Mouse (Mus musculus) T-helper 2 cell (primary cell): ENCODE results near the gene Sprr1a.
"Not testable (repeated sequence)": the region's sequence is repeated elsewhere in the genome, so short reads cannot be mapped to it uniquely, and the experiment has no call there.

Experiments used
- in situ Hi-C: fragments of 300-600 bp; cut with MboI, MseI; formaldehyde crosslinking; loops from one replicate; pipeline ENCODE4 v1.15.1; 2025; ENCODE audit warnings: high pct_unique_total_duplicates

Sprr1a gene

GRCm38 (mm10) chr3:92485863-92486262, at the start of gene Sprr1a:
Gene Sprr1a, minus strand, starts transcription at chr3:92485895.
- in situ Hi-C loops, result no loop called here

DNA sequence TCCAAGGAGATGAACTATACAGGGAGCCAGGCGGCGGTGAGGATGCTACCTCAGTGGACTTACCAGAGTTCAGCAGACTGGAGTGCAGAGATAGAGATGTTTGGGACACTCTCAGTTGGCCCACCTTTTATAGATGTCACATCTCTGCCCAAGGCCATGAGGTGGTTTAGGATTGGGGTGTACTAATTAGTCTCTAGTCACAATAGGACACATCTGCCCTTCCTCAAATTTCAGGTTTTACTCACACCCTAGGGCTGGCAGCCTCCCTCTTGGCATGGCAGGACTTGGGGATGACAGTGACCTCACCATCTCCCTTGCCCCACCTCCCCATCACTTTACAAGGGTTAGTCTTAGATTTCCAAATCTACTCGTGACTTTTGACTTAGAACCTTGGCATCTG, 48.7 kb upstream of the Sprr1a start, which contains the start of gene 2310046K23Rik:
Gene 2310046K23Rik (minus strand): TSS at position 101 of the 400 bp plus-strand sequence.
- in situ Hi-C loops, result no loop called here

DNA sequence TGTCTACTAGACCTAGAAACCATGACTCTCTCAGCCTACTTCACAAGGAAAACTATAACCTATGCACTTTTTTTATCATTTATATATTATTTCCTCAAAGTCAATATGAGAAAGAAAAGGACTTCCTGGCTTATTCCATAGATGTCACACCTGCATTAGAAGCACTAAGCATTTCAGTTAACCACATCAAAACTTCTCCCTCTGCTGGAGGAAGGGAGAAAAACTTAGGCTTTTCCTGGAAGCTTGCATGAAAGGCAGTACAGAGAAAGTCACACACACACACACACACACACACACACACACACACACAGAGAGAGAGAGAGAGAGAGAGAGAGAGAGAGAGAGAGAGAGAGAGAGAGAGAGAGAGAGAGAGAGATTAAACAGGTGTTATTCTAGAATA, 26.6 kb upstream of the Sprr1a start:
- in situ Hi-C loops, result no loop called here

DNA sequence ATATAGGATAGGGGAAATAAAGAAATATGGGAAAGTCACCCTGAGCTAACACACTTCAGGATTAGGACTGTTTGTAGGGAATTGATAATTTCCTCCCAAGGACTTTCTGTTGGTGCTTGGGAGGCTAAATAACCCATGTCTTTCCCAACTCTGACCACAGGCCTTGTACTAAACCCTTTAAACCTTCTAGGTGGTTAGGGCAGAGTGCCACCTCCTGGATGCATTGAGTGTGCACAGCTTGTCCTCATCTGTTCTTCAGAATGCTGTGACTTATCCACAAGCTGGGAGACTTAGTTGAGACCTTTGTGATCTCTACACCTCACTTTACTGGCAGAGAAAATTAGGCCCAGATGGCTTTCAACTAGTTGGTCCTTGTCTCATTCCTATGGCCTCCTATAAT, 25.1 kb upstream of the Sprr1a start:
- in situ Hi-C loops, result no loop called here

GRCm38 (mm10) chr3:92508185-92508584, 22.5 kb upstream of the Sprr1a start:
- in situ Hi-C loops, result no loop called here

DNA sequence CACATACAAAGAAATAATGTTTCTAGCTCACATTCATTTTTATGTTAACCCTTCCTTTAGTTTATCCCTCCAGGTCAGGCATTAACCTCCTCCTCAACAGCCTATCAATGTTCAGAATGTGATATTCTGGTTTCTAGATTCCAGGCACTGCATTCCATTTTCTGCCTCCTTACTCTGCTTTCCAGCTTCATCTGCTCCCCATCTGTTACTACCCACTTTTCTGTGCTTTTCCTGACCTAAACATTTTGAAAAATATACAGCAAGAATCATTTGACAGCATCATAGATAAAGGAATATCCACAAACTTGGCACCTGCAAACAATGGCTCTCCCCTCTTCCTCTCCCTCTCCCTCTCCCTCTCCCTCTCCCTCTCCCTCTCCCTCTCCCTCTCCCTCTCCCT, 17.8 kb upstream of the Sprr1a start:
- in situ Hi-C loops, result no loop called here

GRCm38 (mm10) chr3:92500393-92500792, 14.7 kb upstream of the Sprr1a start, which contains the start of gene Sprr4:
Gene Sprr4, minus strand, starts transcription at chr3:92500493.
- in situ Hi-C loops, result no loop called here

- in situ Hi-C loops, result not testable (repeated sequence)
Observed at GRCm38 (mm10) chr3:92490262-92490661, 4.6 kb upstream of the Sprr1a start.

- in situ Hi-C loops, result no loop called here
Observed at GRCm38 (mm10) chr3:92486307-92486706, 612 bp upstream of the Sprr1a start.

GRCm38 (mm10) chr3:92481249-92481648, 4.4 kb downstream of the Sprr1a start:
- in situ Hi-C loops, result not testable (repeated sequence)

- in situ Hi-C loops, result no loop called here
Observed at GRCm38 (mm10) chr3:92470111-92470510, 15.6 kb downstream of the Sprr1a start.

GRCm38 (mm10) chr3:92467424-92467823, 18.3 kb downstream of the Sprr1a start:
- in situ Hi-C loops, result no loop called here

DNA sequence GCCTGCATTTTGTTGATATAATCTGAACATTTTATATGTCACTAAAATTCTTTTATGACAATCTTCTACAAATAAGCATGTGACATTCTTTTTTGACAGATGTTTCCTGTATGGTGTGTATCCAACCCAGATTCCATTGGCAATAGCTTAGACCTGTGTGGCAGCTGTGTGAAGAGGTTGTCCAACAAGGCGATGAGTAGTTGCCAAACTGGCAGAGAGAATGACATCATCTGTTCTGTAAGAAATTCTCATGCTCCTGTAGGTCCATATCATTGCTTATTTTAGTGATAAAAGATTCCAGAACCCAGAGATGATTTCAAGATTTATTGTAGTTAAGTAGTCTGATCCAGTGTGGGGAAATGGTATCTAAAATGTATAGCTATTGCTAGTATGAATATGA, 19.1 kb downstream of the Sprr1a start:
- in situ Hi-C loops, result no loop called here

DNA sequence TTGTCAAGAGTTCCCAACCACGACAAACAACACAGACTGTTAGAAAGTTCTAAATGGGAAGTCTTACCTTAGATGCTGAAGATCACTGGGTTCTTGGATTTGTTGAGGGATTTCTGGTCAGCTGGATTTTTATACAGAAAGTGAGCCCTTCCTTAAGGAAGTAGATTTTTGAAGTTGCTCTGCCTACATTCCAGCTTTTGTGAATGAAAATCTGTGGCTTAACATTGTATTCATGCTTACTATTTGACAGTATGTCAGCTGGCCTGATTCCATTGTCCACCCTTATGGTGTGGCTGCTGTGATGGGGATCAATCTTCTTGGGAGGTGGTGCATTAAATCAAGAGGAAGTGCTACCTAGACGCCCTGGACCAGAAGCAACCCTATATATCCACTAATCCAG, 27.1 kb downstream of the Sprr1a start, which contains the start of gene Sprr3:
Gene Sprr3 (minus strand): TSS at position 101 of the 400 bp plus-strand sequence.
- in situ Hi-C loops, result no loop called here

DNA sequence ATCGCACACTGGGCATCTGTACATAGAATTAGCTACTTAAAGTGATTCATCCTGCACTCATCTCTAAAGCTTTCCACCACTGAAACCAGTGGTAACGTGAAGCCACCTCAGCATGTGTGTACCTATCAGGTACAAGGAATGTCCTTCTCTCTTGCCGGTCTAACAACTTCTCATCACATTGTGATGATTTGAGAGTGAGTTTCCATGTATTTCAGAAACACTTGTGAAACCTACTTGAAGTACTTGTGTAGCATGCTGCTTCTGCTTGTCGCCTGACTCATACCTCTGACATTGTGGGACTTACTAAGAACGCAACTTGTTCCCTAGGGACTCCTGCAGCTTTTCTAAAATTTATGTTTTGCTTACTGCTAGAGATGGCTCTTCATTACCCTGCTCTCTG, 30.5 kb downstream of the Sprr1a start:
- in situ Hi-C loops, result no loop called here

DNA sequence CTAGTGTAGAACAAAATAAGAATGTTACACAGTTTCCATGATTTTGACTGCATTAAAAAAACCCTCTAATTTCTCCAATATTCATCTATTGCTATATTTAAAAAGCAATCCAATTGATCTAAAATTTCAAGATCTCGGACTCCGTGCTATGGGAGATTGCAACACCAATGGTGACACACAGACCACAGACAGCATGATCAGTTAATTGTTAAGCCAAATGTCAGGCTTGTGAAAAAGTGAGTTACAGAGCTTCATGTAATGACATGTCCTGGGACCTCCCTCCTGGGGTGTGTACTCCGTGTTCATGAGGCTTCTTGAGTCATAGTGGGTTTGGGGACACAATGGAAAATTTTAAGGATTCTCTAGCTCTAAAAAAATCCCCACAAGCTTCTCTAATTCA, 45.5 kb downstream of the Sprr1a start:
- in situ Hi-C loops, result no loop called here

GRCm38 (mm10) chr3:92438689-92439088, 47.0 kb downstream of the Sprr1a start, which contains the start of gene Sprr1b:
Gene Sprr1b, minus strand, starts transcription at chr3:92438789.
- in situ Hi-C loops, result no loop called here
